Mouse (Mus musculus) T-cell, adult 2 months (primary cell): ENCODE results near the gene Nr1d2.
"Not testable (repeated sequence)": the region's sequence is repeated elsewhere in the genome, so short reads cannot be mapped to it uniquely, and the experiment has no call there.

Experiments used
- DNase-seq: peaks from one replicate; pipeline ENCODE4 v3.0.0; 2022; ENCODE audit warnings: low spot score

Gene Nr1d2

DNA sequence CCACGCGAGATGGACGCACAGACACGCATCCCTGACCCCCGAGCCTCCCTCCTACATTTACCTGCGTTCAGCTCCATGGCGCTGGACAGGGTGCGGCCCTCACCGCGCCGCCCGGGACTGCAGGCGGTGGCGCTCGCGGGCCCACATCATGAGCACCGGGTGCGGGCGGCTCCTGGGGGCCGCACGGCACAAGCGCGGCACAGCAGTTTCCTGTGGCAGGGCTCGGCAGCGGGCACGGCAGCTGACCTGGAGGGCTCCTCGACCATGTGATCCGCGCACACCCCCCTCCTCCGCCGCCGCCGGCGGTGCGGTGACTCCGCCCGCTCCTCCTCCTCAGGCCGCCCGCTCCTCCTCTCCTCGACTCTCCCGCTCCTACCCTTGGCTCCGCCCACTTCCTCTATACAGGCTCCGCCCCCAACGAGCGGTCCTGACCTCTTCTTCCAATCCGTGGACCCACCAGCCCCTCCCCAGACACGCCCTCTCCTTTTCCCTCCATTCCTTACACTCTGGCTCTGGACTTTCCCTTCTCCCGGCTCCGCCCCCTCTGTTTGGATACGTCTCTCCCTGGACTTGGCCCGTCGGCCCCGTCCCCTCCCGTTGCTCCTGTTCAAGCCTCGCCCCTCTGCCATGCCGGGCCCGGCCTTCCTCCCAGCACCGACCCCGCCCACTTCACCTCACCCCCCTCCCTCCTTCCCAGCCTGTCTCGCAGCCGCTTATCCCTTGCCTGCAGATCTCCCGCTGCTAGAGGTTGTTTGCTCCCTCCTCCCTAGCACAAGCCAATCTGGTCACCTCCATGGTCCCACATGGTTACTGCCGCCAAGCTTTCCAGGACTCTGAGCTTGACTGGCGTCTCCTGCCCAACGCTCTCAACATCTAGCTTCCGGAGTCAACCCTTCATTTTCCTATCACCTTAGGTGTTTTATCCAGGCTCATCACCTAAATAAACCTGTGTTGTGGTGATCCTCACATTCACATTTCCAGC lies at the start of gene Nr1d2:
TSS of gene Nr1d2 (minus strand) at position 378 of the 982 bp plus-strand sequence.
- peak; percentile 97 for DNase-seq

DNA sequence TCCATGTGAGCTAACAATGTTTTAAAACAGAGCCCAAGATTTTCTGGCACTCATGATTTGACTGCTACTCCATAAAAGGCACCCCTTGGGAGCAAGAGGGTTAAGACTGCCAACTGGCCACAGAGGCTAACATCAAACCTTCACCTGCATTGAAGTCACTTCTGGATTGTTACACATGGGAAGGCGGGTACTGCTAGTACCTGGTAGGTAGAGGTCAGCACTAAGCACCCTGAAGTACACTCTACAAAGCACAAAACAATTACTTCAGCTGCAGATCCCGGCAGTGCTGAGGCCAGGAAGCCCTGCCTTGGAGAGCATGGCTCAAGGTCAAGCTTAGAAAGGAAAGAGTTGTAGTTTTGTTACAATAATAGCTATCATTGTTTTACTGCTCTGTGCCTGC lies 48.5 kb upstream of the Nr1d2 start:
- DNase-seq, result no peak

DNA sequence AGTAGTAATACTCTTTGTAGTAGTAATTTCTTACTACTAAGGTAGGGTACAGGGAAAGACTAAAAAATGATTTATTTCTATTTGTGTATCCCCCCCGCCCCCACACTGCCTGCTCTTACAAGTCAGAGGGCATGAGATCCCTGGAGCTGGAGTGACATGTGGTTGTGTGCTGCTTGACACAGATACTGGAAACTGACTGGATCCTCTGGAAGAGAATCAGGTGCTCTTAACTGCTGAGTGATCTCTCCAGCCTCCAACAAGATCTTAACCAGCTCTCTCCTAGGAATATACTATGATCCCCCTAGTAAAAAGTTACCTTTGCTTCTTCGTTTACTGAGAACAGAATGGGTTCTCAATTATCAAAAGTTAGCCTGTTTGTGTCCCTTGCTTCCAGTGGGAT lies 47.5 kb upstream of the Nr1d2 start:
- DNase-seq, result no peak

DNA sequence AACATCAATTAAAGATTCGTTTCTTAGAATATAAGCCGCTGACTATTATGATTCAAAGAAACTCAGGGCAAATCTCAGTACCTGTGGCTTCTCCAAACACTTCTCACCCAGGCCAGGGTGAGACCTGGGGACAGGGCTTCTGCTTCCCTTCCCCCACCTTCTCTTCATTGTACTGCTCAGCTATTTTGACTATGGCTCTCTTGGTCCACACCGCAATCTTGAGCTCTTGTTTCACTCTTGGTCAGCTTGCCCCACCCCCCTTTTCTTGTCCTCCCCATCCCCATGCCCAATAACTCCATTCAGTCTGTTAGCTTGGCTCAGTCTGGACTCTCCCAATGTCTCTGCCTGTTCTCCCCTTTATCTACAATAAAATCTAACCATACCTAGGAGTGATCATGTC lies 46.5 kb upstream of the Nr1d2 start:
- no peak for DNase-seq

DNA sequence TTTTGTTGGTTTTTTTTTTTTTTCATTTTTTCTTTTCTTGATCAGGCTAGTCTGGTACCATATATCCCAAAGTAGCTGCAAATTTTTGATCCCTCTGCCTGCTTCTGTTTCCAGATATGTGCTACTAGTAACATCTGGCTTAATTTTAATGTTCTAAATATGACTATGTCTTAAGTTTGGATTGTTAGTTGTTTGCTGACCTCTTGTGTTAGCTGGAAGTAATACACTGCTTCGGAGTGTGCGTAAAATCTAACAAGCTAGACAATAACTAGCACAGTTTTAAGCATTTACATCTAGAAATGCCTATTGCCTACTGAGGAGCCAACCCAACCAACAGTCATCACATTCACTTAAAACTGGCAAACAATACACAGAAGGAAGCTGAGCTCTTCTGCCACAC lies 45.7 kb upstream of the Nr1d2 start:
- no peak for DNase-seq

DNA sequence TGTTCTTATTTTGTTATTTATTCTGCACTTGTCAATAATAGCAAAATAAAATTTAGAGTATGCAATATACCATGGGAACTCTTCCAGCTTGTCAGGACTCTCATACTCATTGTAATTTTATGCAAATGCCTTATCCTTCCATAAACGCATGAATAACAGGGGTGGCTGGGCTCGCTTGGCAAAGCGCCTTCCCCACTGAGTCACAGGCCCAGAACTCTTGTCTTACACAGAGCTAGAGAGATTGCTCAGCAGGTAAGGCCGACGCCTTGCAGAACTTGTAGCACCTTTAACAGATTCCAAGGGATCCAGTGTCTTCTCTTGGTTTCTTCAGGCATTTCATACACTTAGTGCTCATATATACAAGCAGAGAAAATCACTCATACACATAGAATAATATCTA lies 41.4 kb upstream of the Nr1d2 start:
- DNase-seq, result no peak

DNA sequence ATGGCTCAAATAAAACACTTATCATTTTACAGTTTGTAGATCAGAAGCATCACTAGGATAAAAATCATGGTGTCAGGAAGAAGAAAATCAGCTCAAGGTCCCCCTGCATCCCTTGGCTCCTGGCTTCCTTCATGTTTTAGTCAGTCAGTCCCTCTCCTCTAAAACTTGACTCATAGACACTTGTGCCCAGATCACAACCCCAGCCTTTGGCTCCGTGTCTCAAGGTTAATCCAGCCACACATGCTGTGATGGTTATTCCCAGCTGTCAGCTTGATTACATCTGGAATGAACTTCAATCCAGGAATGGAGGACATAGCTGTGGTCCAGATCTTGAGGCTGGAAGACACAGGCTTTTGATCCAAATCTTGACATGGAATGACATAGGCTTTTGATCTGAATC lies 35.6 kb upstream of the Nr1d2 start:
- no peak for DNase-seq

DNA sequence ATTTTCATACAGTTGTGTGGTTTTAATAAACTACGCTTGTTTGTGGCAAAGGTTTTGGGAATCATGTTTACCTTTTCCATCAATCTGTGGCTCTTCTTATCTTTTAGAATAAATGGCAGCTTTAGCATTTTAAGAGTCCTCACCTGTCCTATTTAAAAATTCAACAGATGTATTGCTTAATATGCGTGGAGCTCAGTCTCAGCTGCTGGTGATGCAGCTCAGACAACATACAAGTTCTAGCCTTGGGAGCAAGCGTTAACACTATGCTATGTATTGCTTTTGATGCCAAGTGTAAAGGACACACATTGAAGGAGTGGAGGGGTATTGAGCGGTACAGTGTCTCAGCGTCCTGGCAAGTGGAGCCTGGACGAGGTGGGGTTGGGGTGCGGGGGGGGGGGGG lies 32.7 kb upstream of the Nr1d2 start:
- DNase-seq, result no peak

DNA sequence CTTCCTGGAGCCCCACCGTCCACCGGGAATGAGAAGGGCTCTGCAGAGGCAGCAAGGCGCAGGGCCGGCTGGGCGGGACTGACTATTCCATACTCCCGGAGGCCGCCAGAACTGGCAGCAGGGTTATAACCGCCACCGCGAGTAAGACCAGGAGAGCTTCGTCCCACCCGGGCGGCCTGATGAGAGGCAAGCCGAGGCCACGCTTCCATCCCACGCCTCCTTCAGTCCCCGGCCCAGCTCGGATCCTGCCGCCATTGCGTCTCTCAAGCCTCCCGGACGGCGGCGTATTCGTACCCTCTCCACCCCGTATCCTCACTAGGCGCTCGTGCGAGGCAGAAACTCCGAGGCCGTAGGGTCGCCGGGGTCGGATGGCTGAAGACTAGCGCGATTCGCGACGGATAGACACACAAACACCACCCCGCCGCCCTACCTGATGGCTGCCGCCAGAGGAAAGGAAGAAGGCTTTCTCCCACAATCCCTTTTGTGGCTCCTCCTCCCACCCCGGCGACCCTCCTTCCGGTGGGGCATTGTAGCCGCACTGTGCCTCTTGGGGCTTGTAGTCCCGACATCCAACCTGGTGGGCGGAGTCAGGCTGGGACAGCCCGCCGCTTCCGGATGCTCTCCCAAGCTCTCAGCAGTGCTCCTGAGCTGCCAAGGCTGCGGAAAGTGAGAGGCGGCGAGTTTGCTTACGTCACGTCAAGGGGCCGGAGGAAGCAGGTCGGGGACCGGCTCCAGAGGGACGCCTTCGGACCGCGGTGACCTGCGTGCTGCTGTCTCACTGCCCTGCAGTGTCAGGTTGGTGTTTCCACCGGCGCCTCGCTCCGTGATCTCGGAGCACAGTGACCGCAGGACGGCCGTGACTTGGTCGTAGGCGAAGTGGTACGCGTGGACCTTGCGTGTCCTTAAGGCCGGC lies 31.9 kb upstream of the Nr1d2 start, which contains the start of the genes Nkiras1 and Rpl15:
TSS of gene Nkiras1 (plus strand) at position 608 of the 913 bp plus-strand sequence.
TSS of gene Rpl15 (minus strand) at position 863 of the 913 bp plus-strand sequence.
- peak; percentile 98 for DNase-seq

DNA sequence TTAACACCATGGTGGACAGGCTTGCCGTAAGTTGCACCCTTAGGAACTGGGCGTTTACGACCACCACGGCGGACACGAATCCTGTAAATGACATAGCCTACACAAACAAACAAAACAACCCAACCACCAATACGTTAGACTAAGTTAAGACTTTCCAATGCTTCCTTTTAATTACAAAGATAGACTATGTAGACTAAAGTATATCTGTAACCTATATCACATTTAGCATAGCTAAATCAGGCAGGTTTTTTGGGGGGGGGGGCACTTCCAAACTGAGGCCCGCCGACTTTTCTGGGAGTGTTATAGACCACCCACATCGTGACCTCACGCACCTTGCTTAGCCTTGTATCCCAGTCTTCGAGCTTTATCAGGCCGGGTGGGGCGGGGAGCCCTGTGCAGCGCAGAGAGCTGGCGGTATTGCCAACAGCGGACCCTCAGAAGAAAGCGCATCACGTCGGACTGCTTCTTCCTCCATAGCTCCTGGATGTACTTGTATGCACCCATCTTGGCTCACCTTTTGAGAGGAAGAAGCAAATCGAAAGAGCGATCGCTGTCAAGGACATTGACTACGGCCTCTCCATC lies 31.1 kb upstream of the Nr1d2 start:
- not testable (repeated sequence) for DNase-seq

DNA sequence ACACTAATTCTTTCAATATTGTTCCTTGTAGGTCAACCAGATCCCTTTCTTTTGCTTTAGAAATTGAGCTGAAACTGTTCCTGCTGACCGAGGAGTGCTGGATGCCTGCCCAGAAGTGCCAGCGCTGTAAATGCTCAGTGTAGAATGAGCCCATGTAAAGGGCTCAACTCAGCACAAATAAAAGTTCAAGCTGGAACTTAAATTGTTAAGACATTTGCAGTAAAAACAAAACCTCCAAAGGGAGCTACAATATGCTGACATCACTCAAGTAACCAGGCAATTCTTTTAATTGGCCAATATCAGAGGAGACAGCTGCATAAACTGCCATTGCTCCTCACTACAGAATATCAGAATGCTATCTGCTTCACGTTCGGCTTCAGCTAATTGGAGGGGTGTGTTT lies 24.5 kb upstream of the Nr1d2 start:
- no peak for DNase-seq

DNA sequence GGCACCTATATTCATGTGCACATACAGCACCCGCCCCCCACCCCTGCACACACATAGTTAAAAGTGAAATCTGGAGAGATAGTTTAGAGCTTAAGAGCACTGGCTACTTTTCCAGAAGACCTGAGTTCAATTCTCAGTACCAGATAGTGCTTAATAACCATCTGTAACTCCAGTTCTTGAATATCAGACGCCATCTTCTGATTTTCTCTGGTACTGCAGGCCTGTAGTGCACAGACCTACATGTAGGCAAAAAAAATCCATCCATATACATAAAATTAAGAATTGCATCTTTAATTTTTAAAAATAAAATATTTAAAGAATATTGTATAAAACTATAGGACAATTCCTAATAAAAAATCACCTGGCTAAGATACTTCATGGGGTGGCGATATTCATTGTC lies 22.3 kb upstream of the Nr1d2 start:
- no peak for DNase-seq

DNA sequence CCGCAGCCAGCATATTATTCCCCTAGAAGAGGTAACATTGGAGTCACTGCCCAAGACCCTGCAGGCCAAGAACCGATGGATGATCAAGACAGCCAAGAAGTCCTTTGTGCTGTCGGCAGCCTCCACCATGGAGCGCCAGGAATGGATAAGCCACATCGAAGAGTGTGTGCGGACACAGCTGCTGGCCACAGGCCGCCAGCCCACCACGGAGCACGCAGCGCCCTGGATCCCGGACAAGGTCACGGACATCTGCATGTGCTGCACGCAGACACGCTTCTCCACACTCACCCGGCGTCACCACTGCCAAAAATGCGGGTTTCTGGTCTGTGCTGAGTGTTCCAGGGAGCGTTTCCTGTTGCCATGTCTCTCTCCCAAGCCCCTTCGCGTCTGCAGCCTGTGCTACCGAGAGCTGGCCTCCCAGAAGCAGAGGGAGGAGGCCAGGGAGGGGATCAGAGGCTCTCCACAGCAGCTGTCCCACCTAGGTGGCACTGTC lies 3.8 kb upstream of the Nr1d2 start:
- DNase-seq, result no peak

DNA sequence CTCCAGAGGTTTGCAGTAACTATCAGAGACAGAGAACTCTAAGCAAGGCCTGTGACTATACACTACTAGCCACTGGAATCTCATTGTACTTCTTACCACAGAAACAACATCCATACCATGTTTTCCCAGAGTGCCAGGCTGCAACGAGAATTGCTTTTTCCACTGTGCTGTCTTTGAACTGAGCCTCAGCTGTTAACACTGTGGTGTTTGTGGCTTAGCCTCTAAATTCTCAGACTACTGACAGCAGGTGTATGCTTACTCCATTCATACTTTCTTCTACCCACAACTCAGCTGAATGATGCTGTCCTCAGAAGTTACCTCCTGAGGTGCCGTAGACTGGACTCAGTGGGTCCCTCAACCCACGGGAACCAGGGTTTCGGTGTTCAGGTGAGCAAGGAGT lies 2.9 kb upstream of the Nr1d2 start:
- DNase-seq, result no peak

DNA sequence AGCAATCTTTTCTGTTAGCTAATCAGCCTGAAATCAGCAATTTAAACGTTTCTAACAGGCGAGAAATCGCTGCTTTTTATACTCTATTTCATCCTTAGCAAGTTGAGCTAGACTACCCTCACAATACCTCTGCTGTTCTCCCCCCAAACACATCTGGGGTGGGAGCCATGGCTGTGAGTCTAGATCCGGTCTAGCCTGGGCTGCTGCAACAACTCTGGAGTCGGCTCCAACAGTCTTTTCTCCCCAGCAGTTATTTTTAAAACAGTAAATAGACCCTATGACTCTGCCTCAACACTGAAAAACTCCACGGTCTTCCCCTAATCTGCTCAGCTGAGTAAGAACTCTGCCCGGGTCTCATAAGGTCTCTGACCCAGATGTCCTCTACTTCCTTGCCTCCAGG lies 1.2 kb upstream of the Nr1d2 start:
- DNase-seq, result no peak

DNA sequence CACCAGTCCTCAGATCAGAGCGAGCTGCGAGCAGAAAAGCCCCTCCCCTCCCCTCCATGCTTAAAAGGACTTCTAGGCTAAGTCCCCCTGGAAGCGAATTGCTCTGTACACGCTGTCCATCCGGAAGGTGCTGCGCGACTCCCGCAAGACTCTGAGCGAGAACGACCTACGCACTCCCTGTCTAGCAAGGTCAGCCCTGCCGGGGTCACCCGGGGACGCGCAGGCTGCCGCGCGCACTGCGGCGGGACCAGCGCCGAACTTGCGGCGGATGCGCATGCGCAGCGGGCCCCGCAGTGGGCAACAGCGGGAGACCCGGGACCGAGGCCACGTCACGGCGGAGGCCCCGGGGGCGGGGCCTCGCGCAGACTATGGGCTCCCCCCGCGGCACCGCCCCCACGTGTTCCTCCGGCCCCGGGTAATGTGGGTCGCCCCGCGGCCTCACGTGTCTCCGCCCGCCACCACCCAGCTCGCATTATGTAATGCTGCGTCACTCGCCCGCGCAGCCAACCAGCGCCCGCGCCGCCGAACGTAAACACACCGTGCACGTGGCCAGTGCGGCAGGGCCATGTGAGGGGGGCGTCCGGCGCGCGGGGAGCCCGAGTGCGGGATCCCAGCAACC lies 687 bp downstream of the Nr1d2 start:
- peak; percentile 99 for DNase-seq

DNA sequence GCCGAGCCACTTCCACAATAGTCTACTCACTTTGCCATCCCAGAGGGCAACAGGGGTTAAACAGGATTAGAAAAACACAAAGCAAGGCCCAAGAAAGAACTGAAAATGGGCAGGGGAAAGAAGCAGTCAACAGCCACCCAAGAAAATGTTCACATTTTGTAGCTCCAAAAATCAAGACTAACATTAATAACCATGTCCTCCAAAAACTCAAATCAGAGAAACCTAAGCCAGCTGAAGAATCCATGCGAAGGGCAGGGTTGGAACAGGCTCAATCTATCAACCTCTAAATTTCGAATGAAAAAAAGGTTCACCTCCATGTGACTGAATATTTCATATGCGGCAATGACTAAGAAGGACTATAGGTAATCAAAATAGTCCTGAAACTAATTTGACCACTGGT lies 1.5 kb downstream of the Nr1d2 start:
- DNase-seq, result no peak

DNA sequence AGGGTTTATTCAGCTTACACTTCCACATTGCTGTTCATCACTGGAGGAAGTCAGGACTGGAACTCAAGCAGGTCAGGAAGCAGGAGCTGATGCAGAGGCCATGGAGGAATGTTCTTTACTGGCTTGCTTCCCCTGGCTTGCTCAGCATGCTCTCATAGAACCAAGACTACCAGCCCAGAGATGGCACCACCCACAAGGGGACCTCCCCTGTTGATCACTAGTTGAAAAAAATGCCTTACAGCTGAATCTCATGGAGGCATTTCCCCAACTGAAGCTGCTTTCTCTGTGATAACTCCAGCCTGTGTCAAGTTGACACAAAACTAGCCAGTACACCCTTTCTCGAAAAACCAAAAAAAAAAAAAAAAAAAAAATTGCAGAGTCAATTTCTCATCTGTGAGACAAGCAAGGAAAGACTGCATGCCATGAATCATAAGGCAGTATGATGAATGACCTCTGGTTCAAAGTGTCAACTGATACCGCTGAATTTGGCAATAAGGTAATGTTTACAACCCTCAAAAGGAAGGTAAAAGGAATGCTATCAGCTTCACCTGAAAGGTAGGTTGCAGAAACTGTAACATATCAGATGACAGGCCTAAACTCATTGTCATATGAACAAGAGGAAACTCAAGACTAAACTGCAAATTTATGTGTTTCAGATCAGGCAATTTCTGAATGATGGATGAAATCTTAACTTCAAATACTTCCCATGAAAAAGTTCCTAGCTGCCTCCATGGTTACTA lies 2.3 kb downstream of the Nr1d2 start:
- not testable (repeated sequence) for DNase-seq

DNA sequence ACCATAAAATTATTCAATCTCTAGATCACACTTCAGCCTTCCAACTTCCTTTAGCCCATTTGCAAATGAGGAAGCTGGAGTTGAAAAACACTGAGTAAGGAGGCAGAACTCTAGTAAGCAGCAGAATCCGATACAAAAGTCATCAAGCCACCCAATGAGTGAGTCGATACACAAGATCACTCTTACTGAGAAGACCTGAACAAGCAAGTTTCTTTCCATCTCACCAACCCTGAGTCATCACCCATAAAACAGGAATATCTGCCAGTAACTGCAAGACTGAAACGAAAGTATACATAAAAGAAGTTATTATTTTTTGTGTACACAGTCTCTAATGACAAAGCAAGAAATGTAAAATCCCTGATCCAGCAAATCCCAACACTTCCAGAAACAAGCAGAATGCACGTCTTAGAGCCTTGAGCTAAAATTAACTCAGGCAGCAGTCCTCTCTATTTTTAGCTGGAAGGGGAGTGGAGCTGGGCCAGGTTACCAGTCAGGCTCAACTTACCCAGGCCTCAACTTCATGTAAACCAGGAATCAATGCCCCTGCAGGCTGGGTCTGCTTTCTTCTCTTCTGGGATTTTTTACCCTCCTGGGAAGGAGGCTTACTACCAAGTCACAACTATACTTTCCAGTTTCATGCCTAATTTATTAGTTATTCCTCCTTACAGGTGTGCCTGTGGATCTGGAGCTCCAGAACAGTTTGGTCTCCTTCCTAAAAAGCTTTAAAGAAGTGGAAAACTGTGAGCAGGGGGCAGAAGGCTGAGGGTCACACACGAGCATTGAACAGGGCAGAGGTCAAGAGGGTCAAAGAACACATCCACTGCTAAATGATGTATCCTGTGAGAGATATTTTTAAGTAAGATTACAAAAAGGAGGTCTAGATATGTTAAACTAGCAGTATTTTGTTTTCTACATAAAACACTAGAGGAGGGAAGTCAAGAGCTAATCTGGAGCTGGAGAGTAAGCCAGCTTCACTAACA lies 4.7 kb downstream of the Nr1d2 start:
- no peak for DNase-seq

DNA sequence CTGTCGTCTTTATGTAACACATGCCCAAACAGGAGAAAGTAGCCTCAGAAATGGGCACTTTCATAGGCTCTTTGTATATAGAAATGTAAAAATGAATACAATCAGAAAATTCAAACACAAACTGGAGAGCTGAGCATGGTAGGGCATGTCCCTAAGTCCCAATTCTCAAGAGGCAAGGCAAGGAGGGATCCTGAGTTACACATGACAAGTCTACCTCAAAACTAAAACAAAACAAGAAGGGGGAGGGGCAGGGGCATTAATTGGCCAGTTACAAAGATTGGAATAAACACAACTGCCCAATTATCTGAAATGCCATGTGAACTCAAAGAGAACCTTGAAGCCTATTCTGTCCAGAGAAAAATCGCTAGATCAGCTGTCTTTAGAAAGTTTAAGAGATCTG lies 5.9 kb downstream of the Nr1d2 start:
- no peak for DNase-seq
